Mouse (Mus musculus): Measurements from ENCODE around the gene Ythdc1.
"Not testable (repeated sequence)": the region's sequence is repeated elsewhere in the genome, so short reads cannot be mapped to it uniquely, and the experiment has no call there.

The Ythdc1 gene

DNA sequence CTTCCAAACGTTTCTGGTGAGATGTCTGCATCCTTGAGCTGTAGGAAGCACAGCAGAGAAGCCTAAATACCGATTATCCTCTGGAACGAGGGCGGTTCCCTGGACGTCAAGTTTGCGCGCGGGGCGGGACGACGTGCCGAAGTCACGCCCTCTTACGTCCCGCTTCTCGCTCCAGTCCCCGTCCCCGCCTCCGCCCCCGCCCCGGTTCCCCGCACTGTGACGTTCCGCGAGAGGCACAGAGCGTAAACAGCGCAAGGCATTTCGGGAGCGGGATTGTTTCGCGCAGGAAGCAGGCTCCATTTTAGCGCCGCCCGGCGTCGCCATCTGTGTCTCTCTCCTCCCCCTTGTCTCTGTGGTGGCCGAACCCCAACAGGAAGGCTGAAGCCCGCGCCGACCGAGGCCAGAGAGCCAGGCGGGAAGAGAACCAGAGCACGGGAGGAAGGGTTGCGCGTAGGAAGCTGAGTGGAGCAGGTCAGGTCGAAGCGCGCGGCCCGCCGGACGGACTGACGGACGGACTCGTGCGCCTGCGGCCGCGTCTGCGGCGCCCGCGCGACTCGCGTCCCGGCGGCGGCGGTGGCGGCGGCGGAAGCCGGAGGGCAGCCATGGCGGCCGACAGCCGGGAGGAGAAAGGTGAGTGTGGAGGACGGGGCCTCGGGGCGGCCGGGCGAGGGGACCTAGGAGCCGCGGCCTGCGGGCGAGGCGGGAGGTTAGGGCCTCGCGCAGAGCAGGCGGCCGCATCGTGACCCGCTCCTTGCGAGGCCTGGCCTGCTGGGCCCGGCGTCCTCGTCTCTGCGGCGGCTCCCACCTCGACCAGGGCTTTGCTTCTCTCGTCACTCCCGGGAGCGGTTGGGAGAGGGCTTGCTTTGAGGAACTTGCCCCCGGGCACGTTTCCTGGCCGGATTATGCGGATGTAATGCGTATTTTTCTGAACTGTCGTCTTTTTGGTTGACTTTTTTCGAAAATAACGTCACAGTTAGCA lies at the start of gene Ythdc1:
Ythdc1 (plus strand) TSS at position 260 of the 979 bp plus-strand sequence.
- DNase-seq (ENCODE audit: low read depth), result peak; percentile 98

DNA sequence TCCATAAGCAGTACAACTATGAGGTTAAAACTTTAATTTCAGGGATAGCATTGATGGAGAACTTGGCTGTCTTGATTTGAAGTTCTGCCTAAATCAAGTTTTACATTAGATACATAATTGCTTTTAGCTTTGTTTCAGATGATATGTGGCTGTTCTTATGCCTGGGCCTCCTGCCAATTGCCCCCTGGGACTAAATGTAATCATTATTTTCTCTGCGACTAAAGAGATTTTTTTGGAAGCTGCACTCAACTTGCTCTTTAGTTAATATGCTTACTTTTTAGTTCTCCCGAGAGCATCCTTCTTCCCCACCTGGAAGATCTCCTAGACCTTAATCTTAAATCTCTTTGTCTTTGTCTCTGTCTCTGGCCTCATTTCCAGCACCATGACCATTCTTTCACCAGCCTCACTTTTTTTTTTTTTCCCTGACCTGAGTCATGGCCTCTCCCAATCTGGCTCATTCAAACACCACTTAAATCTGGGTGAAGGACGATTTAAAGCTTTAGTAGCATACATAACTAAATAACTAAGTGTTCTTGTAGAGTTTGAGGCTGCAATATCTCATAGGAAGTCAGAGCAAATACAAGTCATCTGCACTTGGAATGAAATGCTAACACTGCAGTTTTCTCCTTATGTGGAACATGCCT lies 34.9 kb upstream of the Ythdc1 start:
- DNase-seq (ENCODE audit: low read depth), result peak; percentile 10

DNA sequence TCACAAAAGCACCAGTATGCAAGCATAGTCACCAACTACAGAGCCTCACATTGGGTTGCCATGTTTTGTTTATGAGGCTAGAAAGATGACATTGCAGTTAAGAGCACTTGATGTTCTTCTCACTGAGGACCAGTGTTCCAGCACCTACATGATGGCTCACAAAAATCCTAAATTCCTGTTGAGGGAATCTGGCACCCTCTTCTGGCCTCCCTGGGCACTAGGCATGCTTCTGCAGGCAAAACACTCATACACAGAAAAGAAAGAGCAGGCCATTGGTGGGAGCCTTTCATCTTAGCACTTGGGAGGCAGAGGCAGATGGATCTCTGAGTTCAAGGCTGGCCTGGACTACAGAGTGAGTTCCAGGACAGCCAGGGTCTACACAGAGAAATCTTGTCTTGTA lies 33.0 kb upstream of the Ythdc1 start:
- peak; percentile 7 for DNase-seq (ENCODE audit: low read depth)

DNA sequence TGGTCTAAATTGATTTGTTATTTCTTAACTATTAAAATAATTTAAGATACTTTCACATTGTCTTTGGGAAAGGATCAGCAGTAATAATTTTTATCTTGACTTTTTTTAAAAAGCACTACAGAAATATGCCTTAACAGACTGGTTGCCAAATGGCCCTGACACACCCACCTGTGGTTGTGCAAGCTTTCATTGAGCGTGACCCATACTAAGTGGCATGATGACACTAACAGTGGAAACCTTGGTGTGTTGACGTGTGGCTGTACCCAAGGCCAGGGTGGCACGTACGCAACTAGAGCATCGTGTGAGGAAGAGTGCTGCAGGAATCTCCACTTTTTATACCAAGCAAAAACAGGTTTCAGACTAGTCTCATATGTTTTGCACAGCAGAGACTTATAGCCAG lies 27.1 kb upstream of the Ythdc1 start:
- DNase-seq (ENCODE audit: low read depth), result no peak

DNA sequence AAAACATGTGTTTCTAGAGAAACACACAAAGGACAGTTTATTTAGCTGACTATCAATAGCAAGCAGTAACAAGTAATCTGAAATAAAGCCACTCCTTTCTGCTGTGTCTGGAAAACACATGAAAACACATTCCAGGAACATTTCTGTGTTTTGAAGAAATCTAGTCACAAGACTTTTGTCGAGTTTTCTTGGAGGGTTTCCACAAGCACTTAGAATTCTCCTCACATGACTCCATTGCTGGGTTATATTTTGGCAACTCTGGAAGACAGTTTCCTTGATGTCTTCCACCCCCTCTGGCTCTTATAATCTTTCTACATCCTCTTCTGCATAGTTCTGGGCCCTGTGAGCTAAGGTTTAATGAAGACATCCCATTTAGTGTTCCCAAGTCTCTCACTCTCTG lies 25.6 kb upstream of the Ythdc1 start:
- DNase-seq (ENCODE audit: low read depth), result peak; percentile 55

DNA sequence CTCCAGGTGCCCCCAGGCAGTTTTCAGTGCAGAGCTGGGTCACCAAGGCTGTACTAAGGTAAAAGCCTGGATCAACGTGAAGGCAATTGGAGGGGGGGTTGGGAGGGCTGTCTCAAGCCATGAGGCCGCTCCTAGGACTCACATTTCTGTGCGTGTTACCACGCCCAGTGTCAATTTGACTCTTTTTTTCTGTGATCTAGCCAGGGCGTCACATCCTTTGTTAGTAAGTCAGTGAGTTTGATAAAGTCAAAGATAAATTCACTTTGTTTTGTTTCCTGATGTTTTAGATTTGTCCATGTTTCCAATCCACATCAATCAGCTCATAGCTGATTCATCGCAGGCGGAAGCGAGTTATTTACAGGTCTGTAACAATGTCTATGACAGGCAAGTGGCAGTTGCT lies 21.0 kb upstream of the Ythdc1 start:
- no peak for DNase-seq (ENCODE audit: low read depth)

DNA sequence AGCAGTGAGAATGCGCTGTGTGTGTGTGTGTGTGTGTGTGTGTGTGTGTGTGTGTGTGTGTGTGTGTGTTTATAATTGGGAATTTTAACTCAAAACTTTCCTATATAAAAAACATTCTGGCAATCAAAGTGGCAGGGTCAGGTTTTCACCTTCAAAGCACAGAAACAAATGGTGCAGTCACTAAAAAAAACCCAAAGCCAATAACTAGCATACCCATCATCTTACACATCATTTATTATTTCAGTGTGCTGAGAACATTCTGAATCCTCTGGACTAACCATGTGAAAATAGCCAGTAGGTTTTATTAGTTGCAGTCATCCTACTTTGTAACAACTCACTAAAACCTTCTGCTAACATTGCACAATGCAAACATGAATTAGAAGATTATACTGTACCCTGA lies 19.8 kb upstream of the Ythdc1 start:
- no peak for DNase-seq (ENCODE audit: low read depth)

DNA sequence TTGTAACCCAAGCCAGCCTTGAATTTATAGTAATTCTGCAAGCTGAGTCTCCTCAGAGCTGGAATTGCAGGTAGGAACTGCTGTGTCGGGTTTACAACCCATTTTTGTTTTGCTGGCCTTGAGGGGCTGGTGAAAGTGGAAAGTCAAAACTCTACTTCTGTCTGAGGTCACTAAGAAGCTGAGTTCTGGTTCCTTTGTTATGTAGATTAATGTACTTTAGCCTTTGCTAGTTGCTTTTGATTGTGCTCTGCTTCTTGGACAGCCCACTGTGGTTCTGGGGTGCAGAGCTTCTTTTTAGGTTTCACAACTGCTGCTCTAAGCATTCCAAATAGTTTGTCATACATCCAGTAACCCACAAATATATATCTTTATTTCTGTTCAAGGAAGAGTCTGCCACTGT lies 17.2 kb upstream of the Ythdc1 start:
- DNase-seq (ENCODE audit: low read depth), result no peak

DNA sequence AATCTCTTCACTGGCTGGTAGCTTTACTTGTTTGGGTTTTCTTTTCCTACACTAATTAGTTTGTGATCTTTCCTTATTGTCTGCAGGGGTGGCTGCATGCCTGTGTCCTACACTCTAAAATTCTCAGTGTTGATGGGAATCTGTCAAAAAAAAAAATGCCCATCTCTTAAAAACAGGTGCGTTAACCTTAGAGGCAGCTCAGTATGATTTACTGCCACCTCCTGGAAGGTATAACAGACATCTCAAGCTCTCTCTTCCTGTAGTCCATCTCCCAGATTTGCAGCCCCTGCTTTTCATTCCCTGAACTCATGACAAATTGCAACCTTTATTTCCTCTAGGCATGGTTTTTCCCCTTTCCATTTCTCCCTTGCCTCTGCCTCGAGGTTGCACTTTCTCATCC lies 14.1 kb upstream of the Ythdc1 start:
- DNase-seq (ENCODE audit: low read depth), result no peak

DNA sequence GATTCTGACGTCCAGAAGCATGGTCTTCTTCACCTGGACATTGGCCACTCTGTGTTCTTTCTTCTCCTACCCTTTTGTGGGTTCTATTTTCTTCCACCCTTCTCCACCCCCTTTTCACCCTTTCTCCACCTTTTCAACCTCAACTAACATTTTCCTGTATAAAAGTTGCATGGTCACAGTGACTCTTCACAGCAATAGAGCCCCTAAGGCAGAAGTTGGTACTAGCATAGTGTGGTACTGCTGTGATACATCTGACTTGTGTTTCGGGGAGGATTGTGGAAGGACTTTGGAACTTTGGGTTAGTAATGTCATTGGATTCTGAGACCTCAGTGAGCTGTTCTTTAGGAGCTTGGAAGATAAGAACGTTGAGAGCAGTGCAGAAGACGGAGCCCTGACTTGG lies 11.8 kb upstream of the Ythdc1 start:
- no peak for DNase-seq (ENCODE audit: low read depth)

DNA sequence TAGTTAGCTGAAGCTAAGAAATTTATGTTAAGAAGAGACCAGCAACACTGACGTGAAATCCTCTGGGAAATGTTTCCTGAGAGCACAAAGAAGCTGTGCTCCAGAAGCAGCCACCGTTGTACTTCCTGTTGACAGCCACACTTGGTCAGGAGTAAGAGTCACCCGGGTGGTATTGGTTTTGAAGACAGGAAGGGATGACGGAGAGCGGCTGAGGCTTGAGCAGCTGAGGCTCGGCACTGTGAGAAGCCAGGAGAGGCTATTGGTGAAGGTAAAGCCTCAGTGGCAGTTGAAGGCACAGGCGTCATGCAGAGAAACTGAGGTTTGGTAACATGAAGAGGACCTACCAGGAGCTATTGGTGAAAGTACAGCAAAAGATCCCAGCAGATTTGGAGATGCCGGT lies 11.2 kb upstream of the Ythdc1 start:
- DNase-seq (ENCODE audit: low read depth), result no peak

DNA sequence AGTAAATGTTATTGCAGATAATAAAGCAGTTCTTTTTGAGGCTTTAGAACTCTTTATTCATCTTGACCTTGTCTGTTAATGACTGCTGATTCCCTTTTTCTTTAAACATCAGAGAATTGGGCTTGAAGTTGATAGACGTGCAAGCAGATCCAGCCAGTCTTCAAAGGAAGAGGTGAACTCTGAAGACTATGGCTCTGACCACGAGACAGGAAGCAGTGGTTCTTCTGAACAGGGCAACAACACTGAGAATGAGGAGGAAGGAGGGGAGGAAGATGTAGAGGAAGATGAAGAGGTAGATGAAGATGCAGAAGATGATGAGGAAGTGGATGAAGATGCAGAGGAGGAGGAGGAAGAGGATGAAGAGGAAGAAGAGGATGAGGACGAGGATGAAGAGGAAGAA lies 12.8 kb downstream of the Ythdc1 start:
- DNase-seq (ENCODE audit: low read depth), result no peak

DNA sequence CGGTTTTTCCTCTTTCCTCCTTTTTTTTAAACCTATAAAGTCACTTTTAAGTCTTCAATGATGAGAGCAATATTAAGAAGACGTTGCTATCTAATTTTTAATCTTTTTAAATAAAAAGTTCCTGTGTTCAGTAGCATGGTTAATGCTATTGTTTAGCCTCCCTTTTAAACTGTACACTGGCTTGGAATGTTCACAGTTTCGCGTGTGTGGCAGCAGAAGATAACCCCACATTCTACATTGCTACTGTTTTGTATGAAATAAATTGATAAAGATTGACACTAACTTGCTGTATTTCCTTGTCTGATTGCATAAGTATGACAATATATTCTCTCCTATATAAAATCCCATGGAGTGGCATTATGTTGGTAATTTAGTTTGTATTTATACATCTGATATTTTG lies 32.4 kb downstream of the Ythdc1 start:
- DNase-seq (ENCODE audit: low read depth), result not testable (repeated sequence)

DNA sequence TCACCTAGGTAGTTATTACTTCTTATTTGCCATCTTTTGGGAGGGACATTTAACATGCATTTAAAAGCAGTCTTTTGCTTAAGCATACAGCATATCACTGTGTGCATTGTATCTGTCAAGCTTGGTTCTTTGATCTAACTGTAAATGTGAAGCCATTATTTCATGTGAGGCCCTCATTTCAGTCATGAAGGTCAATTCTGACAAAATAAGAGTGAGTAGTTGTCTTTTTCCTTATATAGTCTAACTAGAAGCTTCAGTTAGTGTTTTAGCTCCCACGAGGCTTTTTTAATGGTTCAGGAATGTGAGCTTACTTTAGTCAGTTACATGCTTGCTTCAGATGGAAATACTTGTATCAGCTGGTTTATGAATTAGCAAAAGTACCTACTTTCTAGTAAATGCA lies 34.1 kb downstream of the Ythdc1 start:
- peak; percentile 39 for DNase-seq (ENCODE audit: low read depth)

DNA sequence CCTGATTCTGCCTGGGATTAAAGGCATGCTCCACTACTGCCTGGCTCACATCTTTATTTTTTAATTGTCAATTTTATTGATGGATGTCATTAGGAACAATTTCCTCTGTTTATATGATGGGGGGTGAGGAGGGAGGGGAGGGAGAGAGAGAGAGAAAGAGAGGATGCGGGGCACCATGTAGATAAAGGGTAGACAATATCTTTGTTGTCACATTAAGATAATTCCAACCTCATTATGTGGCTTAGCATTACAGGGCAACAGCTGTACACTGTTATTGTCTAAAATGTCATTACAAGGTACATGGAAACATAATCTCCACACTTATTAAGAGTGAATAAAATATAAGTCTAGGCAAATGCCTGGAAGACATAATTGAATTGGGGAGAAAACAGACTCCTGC lies 35.5 kb downstream of the Ythdc1 start:
- no peak for DNase-seq (ENCODE audit: low read depth)

DNA sequence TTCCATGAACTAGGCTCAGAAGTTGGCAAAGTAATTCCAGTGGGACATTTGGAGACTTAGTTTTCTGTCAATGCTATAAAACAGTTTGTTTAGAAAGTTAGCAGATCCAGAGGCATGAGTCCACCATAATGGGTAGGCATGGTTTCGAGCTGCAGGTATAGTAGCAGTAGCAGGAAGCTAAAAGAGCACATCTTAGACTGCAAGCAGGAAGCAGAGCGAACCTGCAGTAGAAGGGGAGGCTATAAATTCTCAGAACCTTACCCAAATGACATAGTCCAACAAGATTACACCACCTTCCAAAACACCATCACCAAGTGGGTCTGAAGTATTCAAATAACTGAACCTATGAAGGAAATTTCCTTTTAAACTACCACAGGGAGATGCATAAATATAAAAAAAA lies 36.2 kb downstream of the Ythdc1 start:
- no peak for DNase-seq (ENCODE audit: low read depth)

DNA sequence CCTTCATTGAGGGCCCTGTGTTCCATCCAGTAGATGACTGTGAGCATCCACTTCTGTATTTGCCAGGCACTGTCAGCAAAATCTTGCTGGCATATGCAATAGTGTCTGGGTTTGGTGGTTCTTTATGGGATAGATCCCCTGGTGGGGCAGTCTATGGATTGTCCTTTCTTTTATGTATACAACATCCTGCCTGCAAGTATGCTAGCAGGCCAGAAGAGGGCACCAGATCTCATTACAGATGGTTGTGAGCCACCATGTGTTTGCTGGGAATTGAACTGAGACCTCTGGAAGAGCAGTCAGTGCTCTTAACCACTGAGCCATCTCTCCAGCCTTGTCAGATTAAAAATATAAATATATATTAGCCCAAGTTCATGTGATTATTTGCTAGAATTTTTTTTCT lies 37.2 kb downstream of the Ythdc1 start:
- DNase-seq (ENCODE audit: low read depth), result not testable (repeated sequence)

DNA sequence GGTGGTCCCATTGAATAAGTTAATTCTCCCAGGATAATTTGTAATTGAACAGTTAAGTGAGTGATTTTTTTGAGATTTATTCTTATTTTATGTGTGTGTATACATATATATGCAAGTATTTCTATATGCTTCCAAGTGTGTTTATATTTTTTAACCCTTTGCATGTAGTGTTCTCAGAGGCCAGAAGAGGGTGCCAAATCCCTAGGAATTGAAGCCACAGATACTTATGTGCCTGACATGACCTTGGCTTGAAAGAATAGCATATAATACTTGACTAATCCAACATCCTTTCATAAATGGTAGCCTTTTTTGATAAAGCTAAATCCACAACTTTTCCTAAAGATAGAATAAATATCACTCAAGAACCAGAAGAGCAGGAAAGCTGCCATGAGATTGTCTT lies 46.1 kb downstream of the Ythdc1 start:
- DNase-seq (ENCODE audit: low read depth), result peak; percentile 68

DNA sequence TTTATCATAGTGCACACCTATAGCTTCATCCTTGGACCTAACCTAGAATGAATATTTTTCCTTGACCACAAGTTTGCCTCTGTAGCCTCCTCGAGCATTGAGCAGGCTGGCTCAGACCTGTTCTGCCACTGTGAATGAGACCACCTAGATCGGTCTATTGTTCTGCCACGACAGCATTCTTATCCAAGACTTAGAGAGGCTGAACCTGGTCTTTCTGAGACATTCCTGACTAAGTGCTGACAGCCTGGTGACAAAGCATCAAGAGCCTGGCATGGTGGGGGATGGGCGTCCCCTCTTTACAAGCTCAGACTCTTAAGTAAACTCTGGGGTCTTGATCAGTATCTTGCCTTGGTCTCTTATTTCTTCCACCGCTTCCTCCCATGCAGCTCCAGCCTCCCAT lies 47.6 kb downstream of the Ythdc1 start:
- DNase-seq (ENCODE audit: low read depth), result no peak

DNA sequence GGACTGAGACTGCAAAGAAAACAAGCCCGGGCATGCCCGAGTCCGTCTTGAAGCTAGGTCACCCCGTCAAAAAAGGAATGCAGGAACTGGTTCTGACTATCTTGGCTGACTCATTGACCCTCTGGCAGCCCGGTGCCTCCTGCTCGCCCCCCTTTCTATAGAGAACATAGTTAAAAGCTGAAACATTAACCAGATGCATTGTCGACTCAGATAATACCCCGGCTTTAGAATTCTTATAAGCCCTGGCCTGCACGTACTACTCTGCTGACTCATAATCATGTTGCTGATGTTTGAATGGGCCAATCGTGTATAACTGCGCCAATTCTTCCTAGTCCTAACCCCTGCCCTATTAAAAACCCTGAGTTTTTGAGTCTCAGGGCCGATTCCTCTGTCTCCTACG lies 52.5 kb downstream of the Ythdc1 start:
- DNase-seq (ENCODE audit: low read depth), result not testable (repeated sequence)

DNA sequence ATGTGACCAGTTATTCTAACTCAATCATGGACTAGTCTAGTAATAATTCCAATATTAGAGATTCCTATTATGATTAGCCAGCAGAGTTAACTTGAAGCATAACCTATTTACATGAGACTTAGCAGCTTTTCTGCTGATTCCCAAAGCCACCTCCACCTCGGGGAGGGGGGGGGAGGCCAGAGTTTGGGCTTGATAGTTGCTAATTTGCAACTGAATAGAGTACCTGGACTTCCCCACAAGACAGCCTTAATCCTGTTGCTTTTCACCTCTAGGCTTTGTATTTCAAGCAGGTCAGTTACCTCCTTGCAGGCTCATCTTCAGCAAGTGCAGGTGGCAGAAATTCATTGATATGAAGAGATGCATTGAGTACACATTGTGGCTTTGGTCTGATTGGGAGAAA lies 53.7 kb downstream of the Ythdc1 start:
- no peak for DNase-seq (ENCODE audit: low read depth)

DNA sequence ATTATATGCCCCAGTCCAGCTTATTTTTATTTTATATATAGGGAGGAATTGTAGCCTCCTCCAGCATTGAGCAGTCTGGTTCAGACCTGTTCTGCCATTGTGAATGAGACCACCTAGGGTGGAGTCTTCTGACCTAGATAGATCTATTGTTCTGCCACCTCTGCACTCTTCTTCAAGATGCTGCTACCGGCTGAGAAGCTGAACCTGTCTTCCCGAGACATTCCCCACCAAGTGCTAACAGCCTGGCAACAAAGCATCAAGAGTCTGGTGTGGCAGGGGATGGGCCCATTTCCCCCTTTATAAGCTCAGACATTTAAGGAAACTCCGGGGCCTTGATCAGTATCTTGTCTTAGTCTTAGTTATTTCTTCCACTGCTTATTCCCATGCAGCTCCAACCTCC lies 54.3 kb downstream of the Ythdc1 start:
- no peak for DNase-seq (ENCODE audit: low read depth)

DNA sequence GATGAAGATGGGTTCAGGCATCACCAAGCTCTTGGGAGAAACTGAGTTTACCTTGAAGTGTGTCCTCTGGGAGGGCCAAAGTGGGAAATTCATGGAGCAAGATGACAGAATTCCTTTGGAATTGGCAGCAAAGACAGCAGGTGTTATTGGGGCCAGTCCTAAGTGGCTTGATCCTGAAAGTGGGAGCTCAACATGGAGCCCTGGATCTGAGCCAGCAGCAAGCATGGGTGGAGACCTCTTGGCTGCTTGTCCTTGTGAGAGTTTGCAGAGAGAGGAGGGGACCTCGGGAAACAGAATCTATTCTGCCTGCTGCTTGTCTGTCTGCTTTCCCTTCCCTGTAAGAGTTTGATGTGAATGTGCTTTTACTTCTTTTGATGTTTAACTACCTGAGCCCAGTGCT lies 67.9 kb downstream of the Ythdc1 start:
- peak; percentile 8 for DNase-seq (ENCODE audit: low read depth)
